Mouse (Mus musculus) spleen, embryonic (tissue): ENCODE results near the gene Insyn1.

Source experiments
- CTCF ChIA-PET: fragments of 350-600 bp; sonication (Branson Sonifier 250); formaldehyde crosslinking; loops from one replicate; lab custom pipeline; 2022; lab: Charles Lee

The Insyn1 gene

GRCm38 (mm10) chr9:58487076-58487475 lies 1.3 kb upstream of the Insyn1 start:
- CTCF ChIA-PET, result no interaction called here

GRCm38 (mm10) chr9:58489133-58489864 lies 896 bp downstream of the Insyn1 start:
- CTCF ChIA-PET, result no interaction called here

GRCm38 (mm10) chr9:58489865-58490165 lies 1.4 kb downstream of the Insyn1 start:
- CTCF ChIA-PET, result no interaction called here

GRCm38 (mm10) chr9:58490391-58490790 lies 2.0 kb downstream of the Insyn1 start:
- CTCF ChIA-PET, result no interaction called here

GRCm38 (mm10) chr9:58495035-58495434 lies 6.6 kb downstream of the Insyn1 start:
- CTCF ChIA-PET, result interaction anchor here (0.6 kb wide), 3 partner anchors 16 to 433 kb away, joined by 3 to 11 read pairs (median 5); no protein-coding TSS in a partner anchor

GRCm38 (mm10) chr9:58496470-58497182 lies 8.2 kb downstream of the Insyn1 start:
- CTCF ChIA-PET, result no interaction called here

- CTCF ChIA-PET, result no interaction called here
These were observed 9.5 kb downstream of the Insyn1 start for GRCm38 (mm10) chr9:58497942-58498341.

- CTCF ChIA-PET, result no interaction called here
These were observed 12.5 kb downstream of the Insyn1 start for GRCm38 (mm10) chr9:58500946-58501345.

GRCm38 (mm10) chr9:58507216-58508005 lies 19.0 kb downstream of the Insyn1 start:
- CTCF ChIA-PET, result no interaction called here

- CTCF ChIA-PET, result interaction anchor here (0.5 to 1.8 kb wide), 3 partner anchors 15 to 29 kb away, joined by 4 to 5 read pairs (median 4); no protein-coding TSS in a partner anchor
These were observed 22.0 kb downstream of the Insyn1 start for GRCm38 (mm10) chr9:58510452-58510851.

- CTCF ChIA-PET, result no interaction called here
These were observed 25.3 kb downstream of the Insyn1 start for GRCm38 (mm10) chr9:58513749-58514148.

- CTCF ChIA-PET, result no interaction called here
These were observed 28.1 kb downstream of the Insyn1 start for GRCm38 (mm10) chr9:58516480-58516879.

- CTCF ChIA-PET, result interaction anchor here (0.6 kb wide), 1 partner anchor 433 kb away, joined by 6 read pairs; no protein-coding TSS in a partner anchor
These were observed 29.7 kb downstream of the Insyn1 start for GRCm38 (mm10) chr9:58517866-58518750.

GRCm38 (mm10) chr9:58519953-58520352 lies 31.6 kb downstream of the Insyn1 start:
- CTCF ChIA-PET, result no interaction called here

GRCm38 (mm10) chr9:58520816-58521581 lies 32.6 kb downstream of the Insyn1 start:
- CTCF ChIA-PET, result no interaction called here

- CTCF ChIA-PET, result interaction anchor here (0.5 kb wide), 1 partner anchor 23 kb away, joined by 3 read pairs; no protein-coding TSS in a partner anchor
These were observed 33.5 kb downstream of the Insyn1 start for GRCm38 (mm10) chr9:58521883-58522423.

- CTCF ChIA-PET, result no interaction called here
These were observed 36.7 kb downstream of the Insyn1 start for GRCm38 (mm10) chr9:58525108-58525507.

- CTCF ChIA-PET, result interaction anchor here (0.7 kb wide), 1 partner anchor 387 kb away, joined by 3 read pairs; no protein-coding TSS in a partner anchor
These were observed 39.4 kb downstream of the Insyn1 start for GRCm38 (mm10) chr9:58527841-58528240.

- CTCF ChIA-PET, result interaction anchor here (0.5 to 0.6 kb wide), 2 partner anchors 137 to 309 kb away, joined by 4 to 5 read pairs; no protein-coding TSS in a partner anchor
These were observed 42.0 kb downstream of the Insyn1 start for GRCm38 (mm10) chr9:58530407-58530806.

- CTCF ChIA-PET, result no interaction called here
These were observed 43.8 kb downstream of the Insyn1 start for GRCm38 (mm10) chr9:58532236-58532635.
